Mouse (Mus musculus): ENCODE data around the gene Snu13. TPM values are rescaled to one million over a fixed set of nuclear protein-coding genes. Genes with fewer than 3 reads are reported as not detected.
A peak's percentile ranks its signal among the peaks of the same experiment; 100 is the strongest.

Gene Snu13
- total RNA-seq (2021): 100 to 1,000 TPM; 117 TPM
- long read RNA-seq, transcript Snu13-202 (3 exons, 2,077 nt): major isoform, 99 of 102 reads
- long read RNA-seq, partial matches to known transcripts: 0 of 102 reads
- long read RNA-seq, other reads (novel, unspliced or antisense): 3 of 102 reads

- peak; percentile 90 to 95 for DNase-seq (ENCODE audit: low spot score in 2 of 2)
These were observed at the start of gene Snu13 for GRCm38 (mm10) chr15:82047080-82047883. Gene Snu13, minus strand, starts transcription at chr15:82047598.

GRCm38 (mm10) chr15:82091061-82091460 is 43.7 kb upstream of the Snu13 start:
- DNase-seq (ENCODE audit: low spot score in 2 of 2): no peak

GRCm38 (mm10) chr15:82087266-82087665 is 39.9 kb upstream of the Snu13 start:
- no peak for DNase-seq (ENCODE audit: low spot score in 2 of 2)

GRCm38 (mm10) chr15:82086131-82086530 is 38.7 kb upstream of the Snu13 start:
- no peak for DNase-seq (ENCODE audit: low spot score in 2 of 2)

GRCm38 (mm10) chr15:82085606-82086005 is 38.2 kb upstream of the Snu13 start:
- DNase-seq (ENCODE audit: low spot score in 2 of 2): no peak

GRCm38 (mm10) chr15:82081161-82081560 is 33.8 kb upstream of the Snu13 start:
- DNase-seq (ENCODE audit: low spot score in 2 of 2): peak; percentile 64 to 85

- DNase-seq (ENCODE audit: low spot score in 2 of 2): no peak
These were observed 32.5 kb upstream of the Snu13 start for GRCm38 (mm10) chr15:82079883-82080282.

GRCm38 (mm10) chr15:82073490-82073889 is 26.1 kb upstream of the Snu13 start:
- no peak for DNase-seq (ENCODE audit: low spot score in 2 of 2)

- peak in 1 of 2 experiments; percentile 51 for DNase-seq (ENCODE audit: low spot score in 2 of 2)
These were observed 24.5 kb upstream of the Snu13 start for GRCm38 (mm10) chr15:82071816-82072469.

- DNase-seq (ENCODE audit: low spot score in 2 of 2): no peak
These were observed 22.5 kb upstream of the Snu13 start, which contains the start of gene Mei1 for GRCm38 (mm10) chr15:82069898-82070297. Gene Mei1, plus strand, starts transcription at chr15:82069996.

- peak in 1 of 2 experiments; percentile 93 for DNase-seq (ENCODE audit: low spot score in 2 of 2)
These were observed 18.1 kb upstream of the Snu13 start for GRCm38 (mm10) chr15:82065511-82065910.

GRCm38 (mm10) chr15:82063909-82064308 is 16.5 kb upstream of the Snu13 start:
- no peak for DNase-seq (ENCODE audit: low spot score in 2 of 2)

GRCm38 (mm10) chr15:82058719-82059201 is 11.4 kb upstream of the Snu13 start, which contains the start of gene 4930407I10Rik:
Gene 4930407I10Rik, plus strand, starts transcription at chr15:82059151.
- no peak for DNase-seq (ENCODE audit: low spot score in 2 of 2)

- DNase-seq (ENCODE audit: low spot score in 2 of 2): no peak
These were observed 5.1 kb upstream of the Snu13 start for GRCm38 (mm10) chr15:82052544-82052943.

GRCm38 (mm10) chr15:82046246-82046891 is 1.0 kb downstream of the Snu13 start:
- DNase-seq (ENCODE audit: low spot score in 2 of 2): no peak

GRCm38 (mm10) chr15:82044166-82044784 is 3.1 kb downstream of the Snu13 start:
- peak in 1 of 2 experiments; percentile 32 for DNase-seq (ENCODE audit: low spot score in 2 of 2)

GRCm38 (mm10) chr15:82040650-82041049 is 6.7 kb downstream of the Snu13 start:
- peak in 1 of 2 experiments; percentile 67 for DNase-seq (ENCODE audit: low spot score in 2 of 2)

GRCm38 (mm10) chr15:82035904-82036689 is 11.3 kb downstream of the Snu13 start:
- peak in 1 of 2 experiments; percentile 39 for DNase-seq (ENCODE audit: low spot score in 2 of 2)

GRCm38 (mm10) chr15:82033762-82034161 is 13.6 kb downstream of the Snu13 start, which contains the start of gene Desi1:
Gene Desi1, minus strand, starts transcription at chr15:82033862.
- DNase-seq (ENCODE audit: low spot score in 2 of 2): no peak

- DNase-seq (ENCODE audit: low spot score in 2 of 2): no peak
These were observed 15.0 kb downstream of the Snu13 start for GRCm38 (mm10) chr15:82032386-82032785.
